Mouse (Mus musculus) urinary bladder, postnatal 36 days (tissue): ENCODE results near the gene Cip2a.

Experiments
- DNase-seq, 2 experiments: peaks; one replicate each; pipeline ENCODE4 v3.0.0; 2022; ENCODE audit warnings: low spot score in 2 of 2, mixed read lengths in 1 of 2

The Cip2a gene

DNA sequence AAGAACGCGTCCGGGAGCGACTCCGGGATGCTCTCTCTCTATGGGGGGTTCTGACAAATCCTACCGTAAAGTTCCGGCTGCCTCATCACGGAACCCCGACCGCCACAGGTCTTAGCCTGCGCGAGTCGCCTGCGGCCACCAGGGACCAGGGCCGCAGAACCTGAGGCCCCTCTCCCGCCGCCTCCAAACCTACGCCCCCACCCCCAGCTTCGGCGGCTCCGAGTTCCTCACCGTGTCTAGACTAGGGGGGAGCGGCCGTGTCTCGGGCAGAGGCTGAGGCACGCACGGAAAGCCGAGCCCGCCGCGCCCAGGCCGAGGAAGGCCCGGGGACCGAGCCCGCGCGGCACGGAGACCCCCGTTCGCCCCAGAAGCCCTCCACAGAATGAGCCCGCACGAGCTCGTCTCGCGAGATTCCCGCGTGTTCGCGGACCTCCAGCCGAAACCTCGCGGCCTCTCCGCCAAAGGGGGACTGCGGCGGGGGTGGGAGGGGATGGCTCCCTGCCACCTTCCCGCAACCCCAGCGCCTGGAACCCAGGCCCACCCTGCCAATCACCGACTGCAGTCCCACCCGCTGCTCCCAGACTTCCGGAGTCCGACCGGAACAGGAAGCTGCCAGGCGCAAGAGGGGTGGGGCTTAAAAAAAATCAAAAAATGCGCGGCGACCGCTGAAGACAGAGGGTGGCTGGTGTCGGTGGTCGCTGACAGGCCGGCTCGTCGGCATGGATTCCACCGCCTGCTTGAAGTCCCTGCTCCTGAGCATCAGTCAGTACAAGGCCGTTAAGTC, at the start of gene Cip2a, which contains the start of gene Dzip3:
TSS of gene Cip2a (plus strand) at position 627 of the 784 bp plus-strand sequence.
TSS of gene Dzip3 (minus strand) at position 607 of the 784 bp plus-strand sequence.
- DNase-seq: peak; percentile 79 to 84

DNA sequence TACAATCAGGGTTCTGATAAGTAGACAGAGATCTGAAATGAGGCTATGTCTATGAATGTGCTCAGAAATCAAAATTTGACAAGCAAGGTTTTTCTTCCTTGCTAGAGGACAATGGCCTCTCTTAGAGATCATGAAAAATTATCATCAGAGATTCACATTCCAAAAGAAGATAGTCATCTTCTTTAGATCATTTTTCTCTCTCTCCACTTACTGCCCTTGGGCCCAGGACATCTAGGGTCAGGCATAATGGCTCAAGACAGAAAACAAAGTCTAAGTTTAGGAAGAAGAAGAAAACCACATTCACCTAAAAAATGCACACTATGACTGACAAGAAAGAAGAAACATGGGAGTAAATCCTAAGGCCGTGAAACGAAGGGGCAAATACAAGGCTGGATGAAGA, 21.0 kb upstream of the Cip2a start:
- DNase-seq: no peak

DNA sequence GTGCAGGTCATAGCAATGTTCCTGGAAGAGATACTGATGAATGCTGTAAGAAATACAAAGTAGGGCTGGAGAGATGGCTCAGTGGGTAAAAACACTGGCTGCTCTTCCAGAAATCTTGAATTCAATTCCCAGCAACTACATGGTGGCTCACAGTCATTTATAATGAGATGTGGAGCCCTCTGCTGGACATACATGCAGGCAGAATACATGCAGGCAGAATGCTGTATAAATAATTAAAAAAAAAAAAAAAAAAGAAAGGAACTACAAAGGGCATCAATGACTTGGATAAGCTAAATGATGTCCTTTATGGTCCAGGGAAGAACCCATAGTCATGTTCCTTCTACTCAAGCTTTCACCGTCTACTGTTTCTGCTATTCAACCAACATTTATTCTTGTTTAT, 20.4 kb upstream of the Cip2a start:
- no peak for DNase-seq

DNA sequence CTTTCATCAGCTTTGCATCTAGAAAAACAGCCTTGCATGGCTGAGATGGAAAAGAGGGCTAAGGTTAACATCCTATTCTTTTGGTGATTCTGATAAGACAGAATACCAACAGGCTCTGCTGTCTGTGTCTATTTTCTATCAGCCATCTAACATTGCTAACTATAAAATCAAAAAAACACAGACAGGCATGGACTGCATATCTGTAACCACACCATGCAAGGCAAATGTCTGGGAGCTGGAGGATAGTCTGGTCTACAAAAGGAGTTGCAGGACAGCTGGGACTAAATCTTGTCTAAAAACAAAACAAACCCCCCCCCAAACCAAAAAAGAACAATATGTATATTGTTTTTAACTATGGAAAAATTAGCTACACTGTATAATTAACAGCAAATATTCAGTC, 14.0 kb upstream of the Cip2a start:
- no peak for DNase-seq

DNA sequence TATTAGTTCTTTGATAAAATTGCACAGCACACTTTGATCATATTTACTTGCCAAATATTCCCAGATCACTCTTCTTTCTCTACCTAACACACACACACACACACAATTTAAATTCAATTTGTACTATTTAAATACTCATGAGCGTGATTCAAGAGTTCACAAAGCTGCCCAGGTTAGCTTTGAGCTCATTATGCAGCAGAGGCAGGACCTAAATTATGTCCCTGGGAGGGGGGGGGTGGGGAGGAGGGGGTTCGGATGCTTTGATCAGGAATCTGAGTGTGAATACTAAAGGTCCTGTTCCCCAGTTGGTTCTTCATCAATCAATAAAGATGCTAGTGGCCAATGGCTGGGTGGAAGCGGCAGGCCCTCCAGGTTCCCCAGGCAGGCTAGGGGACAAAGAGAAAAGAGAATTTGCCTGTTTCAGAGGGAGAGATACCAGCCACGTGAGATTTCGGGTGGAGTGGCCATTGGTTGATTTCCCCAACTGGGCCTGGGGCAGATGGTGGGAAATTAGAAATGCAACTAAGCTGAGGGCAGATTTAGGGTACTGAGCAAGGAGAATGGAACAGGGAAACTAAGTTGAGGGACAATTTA, 8.9 kb upstream of the Cip2a start:
- no peak for DNase-seq

DNA sequence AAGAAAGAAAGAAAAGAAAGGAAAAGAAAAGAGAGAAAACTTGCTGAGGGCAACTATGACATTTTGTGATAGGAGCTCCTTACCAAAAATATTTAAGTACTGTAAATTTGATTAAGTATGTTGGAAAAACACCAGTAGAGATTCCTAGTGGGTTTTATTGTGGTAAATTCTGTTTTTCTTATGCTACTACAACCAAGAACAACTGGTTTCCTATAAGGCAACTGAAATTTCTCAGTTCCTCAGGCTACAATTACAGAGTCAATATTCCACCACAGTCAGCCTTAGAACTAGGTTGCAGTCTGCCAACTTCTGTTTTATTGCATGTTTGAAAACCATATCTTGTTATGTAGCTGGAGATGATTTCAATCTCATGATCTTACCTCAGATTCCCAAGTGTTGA, 4.3 kb upstream of the Cip2a start:
- no peak for DNase-seq

DNA sequence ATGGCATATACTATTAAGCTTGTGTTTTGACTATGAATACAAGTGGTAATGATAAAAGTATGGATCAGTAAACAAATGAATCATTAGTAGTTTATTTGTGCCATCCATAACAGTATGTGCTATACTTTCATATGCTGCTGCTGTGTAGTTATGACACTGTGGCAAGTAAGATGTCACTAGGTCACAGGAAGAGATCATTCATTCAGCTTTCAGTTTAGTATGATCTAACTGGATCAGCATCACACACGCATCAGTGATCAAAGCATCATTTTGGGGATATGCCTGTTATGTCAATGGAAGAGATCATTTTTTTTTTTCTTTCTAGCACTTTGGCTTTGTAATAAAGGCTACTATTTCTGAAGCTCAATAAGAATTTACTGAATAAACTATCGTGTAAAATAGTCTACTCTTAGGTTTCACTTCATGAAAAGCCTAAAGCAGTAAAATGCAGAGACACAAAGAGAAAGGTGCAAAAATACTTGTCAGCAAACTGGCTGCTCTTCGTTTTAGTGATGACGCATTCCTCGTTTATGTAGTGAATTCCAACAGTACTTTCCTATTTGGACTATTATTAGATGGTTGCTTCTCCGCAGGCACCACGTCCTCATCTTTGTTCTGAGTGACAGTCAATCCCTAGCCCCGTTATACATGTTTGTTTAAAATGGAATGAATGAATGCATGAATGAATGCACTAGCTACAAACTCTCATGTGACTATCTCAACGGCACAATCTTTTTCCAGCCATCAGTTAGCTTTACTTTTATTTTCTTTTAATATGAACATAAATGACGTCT, 1.4 kb upstream of the Cip2a start:
- DNase-seq: no peak

DNA sequence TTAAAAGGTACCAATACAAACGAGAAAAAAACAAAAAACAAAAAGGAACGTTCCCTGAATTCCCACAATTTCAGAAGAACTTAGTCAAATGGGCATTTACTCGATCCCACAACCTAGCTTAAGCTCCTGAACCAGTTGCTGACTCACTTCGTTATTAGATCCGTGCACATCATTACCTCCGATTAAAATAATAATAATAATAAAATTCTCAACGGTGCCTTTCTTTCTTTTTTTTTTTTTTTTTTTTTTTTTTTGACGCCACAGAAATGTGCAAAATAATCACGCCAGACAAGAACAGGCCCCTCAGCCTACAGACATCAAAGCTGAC, 790 bp upstream of the Cip2a start:
- no peak for DNase-seq

DNA sequence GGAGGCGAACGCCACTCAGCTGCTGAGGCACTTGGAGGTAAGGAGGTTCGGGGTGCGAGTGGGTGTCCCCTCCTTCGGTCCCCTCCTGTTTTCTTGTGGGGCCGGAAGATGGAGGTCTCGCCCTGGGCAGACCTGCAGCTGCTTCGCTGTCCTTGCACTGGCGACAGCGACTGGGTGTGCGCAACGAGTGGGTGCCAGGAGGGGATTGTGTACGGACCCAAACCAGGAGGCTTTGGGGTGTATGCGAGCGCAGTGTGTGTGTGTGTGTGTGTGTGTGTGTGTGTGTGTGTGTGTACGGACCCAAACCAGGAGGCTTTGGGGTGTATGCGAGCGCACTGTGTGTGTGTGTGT, 333 bp downstream of the Cip2a start:
- DNase-seq: no peak

DNA sequence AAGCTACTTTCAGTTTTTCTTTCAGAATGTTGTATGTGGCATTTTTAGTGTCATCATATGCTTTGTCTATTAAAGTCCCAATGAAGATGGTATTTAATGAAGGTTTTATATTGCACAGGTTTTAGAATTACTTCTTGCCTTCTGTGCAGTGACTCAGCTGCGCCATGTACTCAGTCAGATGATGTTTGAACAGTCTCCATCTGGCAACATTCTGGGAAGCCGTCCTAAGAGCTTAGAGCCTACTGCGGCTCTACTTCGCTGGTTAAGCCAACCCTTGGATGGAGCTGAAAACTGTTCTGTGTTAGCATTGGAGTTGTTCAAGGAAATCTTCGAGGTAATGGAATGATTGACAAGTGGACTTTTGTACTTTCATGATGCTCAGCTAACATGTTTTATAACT, 10.2 kb downstream of the Cip2a start:
- DNase-seq: no peak

DNA sequence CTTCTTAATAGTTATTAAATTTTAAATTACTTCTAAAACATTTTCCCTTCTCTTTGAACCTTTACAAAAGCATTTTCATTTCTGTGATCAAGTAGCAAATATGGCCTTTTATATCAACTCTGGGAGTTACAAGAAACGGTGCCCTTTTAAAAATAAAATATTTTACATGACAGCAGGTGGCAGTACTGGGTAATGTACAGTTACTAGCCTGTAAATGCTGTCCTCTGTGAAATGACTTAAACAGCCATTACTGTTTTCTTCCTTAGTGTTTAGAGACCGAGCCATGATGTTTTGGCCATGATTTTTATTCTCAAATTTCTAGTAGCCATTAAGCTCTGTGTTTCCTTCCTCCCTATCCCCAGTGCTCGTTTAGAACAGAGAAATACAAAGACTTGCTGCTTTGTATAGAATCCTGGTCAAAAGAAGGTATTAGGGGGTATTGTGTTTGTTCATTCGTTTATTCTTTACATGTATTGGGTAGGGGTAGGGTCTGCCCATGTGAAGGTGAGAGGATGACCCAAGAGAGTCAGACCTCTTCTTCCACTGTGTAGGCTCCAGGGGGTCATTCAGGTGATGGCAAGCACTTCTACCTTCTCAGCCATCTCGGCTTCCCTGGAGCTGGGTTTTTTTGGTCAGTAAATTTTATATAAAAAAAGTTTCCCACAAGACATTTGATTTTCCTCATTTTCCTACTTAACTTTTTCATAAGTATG, 22.8 kb downstream of the Cip2a start:
- DNase-seq: no peak

DNA sequence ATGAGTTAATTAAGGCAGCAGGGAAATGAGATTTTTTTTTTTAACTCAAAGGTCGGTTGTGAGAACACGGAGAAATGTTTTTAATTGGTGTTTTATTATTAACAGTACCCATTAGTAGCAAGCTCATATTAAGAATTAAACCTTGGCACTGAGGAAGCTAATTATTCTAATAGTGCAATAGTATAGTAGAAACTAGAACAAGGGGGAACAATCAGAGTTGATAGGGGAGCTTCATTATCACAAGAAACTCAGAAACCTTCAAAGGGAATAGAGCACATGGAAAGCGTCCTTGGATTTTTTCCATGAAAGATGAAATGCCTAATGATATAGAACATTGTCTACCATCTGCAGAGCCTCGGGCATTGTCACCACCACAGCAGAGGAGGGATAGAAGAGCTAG, 41.9 kb downstream of the Cip2a start:
- DNase-seq: no peak

DNA sequence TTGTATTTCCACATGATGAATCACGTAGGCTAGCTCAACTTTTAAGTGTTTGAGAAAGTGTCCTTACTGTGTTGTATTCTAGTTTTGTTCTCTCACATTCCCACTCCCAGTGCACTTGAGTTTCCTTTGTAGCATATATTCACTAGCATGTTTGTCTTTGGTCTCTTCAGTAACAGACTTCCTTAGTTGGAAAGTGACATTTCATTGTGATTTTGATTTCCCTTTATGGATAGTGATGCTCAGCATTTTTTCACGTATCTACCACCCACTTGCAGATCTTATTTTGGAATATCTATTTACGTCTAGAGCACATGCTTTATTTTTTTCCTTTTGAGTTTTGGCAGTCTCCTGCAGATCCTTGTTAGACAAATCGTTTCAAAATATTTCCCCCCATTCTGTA, 43.8 kb downstream of the Cip2a start:
- DNase-seq: no peak

DNA sequence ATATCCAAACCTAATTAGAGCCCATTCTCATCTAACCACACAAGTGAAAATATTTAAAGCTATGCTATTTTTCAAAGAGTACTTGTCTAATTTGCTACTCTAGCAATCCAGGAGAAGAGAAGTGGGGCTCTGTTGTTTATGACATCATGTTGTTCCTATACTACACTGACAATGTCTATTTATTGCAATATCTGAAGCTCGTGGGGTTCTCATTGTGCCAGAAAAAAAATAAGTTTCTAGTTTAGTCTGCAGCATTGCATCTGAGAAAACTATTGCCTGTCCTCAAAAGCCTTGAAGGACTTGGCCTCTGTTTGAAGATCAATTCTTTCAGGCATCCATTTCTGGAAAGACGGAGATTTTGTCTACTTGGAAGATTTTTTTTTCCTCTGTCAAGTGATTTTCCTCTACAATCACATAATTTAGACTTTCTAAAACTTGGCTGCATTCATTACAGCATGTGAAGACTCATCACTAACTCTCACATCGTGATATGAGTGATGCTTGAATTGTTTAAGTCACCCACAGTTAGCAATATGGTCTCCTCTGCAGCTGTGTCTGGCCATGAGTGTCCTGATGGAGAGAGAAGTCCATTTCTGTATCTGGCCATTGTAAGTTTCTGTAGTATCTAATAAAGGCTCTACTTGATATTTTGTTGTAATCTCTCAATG, 46.7 kb downstream of the Cip2a start:
- DNase-seq: no peak

DNA sequence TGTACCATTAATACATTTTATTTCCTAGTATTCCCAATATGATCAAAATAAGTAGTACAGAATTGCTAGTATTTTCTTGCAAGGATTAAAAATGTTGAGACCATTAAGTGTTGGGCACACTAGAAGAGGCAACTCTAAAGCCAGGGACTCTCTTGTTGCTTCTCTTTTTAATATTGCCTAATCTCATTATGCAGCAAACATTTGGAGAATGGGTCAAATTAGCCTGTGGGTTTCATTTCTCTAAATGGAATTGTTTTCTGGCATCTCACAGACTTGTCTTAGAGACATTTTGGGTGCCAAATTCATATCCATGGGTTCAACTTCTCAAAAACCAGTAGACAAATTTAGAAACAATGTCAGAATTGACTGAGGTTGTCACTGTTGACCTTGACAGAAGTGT, 55.2 kb downstream of the Cip2a start:
- DNase-seq: no peak

DNA sequence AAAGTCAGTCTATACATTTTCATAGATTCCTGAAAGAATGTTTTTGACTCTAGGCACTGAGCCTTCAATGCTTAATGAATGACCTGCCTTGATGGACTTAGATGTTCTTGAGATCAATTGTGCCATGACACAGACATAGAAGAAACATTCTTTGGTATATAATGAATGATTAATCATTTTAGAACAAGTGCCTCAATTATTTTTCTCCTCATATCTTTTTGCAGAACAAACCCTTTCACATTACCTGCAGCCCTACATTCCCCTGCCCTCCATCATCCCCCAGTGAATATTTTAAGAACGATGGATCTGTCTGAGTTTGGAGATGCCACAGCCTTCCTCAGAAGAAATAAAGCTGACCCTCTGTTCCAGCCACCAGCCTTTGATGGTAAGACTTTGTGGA, 63.2 kb downstream of the Cip2a start, which contains the start of gene Myh15:
TSS of gene Myh15 (plus strand) at position 301 of the 400 bp plus-strand sequence.
- no peak for DNase-seq
